Mouse (Mus musculus) lung, postnatal 0 days (tissue): ENCODE measurements at regions not wholly inside any gene's neighbourhood (a gene's known extent, or its start where the extent isn't known, plus 50 kb on each side); places are given as distances from the start of the nearest gene placed in this dataset.

ENCODE experiments used
- ATAC-seq: fragments of 200-750 bp; cut with Nextera tagmentation; 2 replicates; pipeline ENCODE4 v1.8.0; 2017; ENCODE audit warnings: moderate library complexity
- DNase-seq: peaks from one replicate; pipeline ENCODE4 v3.0.0-alpha.2; 2016; ENCODE audit warnings: low spot score
- H3K27ac ChIP-seq: fragments of 300-500 bp; sonication (generic); 2 replicates; pipeline ENCODE4 v1.5.1; 2014; ENCODE audit warnings: antibody characterized with exemption, mild to moderate bottlenecking, low read length, mixed read lengths
- H3K27me3 ChIP-seq: fragments of 300-500 bp; sonication (generic); replicated peaks from 2 replicates; pipeline ENCODE4 v1.6.1; 2014; ENCODE audit warnings: low read length, mixed read lengths; ENCODE audit not compliant: insufficient read depth
- H3K36me3 ChIP-seq: fragments of 300-500 bp; sonication (generic); 2 replicates; pipeline ENCODE4 v1.6.1; 2014; ENCODE audit warnings: low read length, mixed read lengths; ENCODE audit not compliant: insufficient read depth
- H3K4me1 ChIP-seq: fragments of 300-500 bp; sonication (generic); 2 replicates; pipeline ENCODE4 v1.6.1; 2014; ENCODE audit warnings: antibody characterized with exemption, low read depth, low read length, mixed read lengths; ENCODE audit not compliant: insufficient read depth
- H3K4me2 ChIP-seq: fragments of 300-500 bp; sonication (generic); replicated peaks from 2 replicates; pipeline ENCODE4 v1.6.1; 2014; ENCODE audit warnings: low read depth, mild to moderate bottlenecking, low read length, moderate library complexity, mixed read lengths
- H3K4me3 ChIP-seq: fragments of 300-500 bp; sonication (generic); 2 replicates; pipeline ENCODE4 v1.5.1; 2014; ENCODE audit warnings: low read depth, low read length
- H3K9ac ChIP-seq: fragments of 300-500 bp; sonication (generic); replicated peaks from 2 replicates; pipeline ENCODE4 v1.6.1; 2014; ENCODE audit warnings: low read depth, mild to moderate bottlenecking
- H3K9me3 ChIP-seq: fragments of 300-500 bp; sonication (generic); 2 replicates; pipeline ENCODE4 v1.6.1; 2016; ENCODE audit warnings: low read length, mixed read lengths
- CTCF ChIP-seq: IDR thresholded peaks from 2 replicates; pipeline ENCODE4 v1.5.1; 2016; ENCODE audit warnings: antibody characterized with exemption, mild to moderate bottlenecking
- EP300 ChIP-seq: IDR thresholded peaks from 2 replicates; pipeline ENCODE4 v1.6.1; 2016; ENCODE audit warnings: antibody characterized with exemption, mild to moderate bottlenecking, control low read depth
- WGBS: fragments of 180-500 bp; shearing (Covaris S2); extraction: QIAGEN DNeasy Blood & Tissue Kit; methylation state at CpG from one replicate; pipeline ENCODE4 v1.1.7; 2014; 5-methylcytosine and 5-hydroxymethylcytosine counted together

- ATAC-seq, result no peak
- Histone ChIP-seq H3K9me3 (no peaks in the 10 kb centered on the region), H3K9ac (no peak overlapping the region), H3K4me1 (no peaks in the 10 kb centered on the region), H3K4me2 (no peak overlapping the region), H3K36me3 (no peaks in the 10 kb centered on the region), H3K27me3 (no peaks in the 10 kb centered on the region), H3K27ac (no peak overlapping the region), H3K4me3 (no peak overlapping the region)
- DNase-seq, result no peak
- TF ChIP-seq CTCF (peak; percentile 32; the same call in 1 of the 2 replicates), EP300 (no peak)
- WGBS, result 76% methylated on average over 2 of the region's 2 CpGs
Measured at GRCm38 (mm10) chr11:45173546-45173945, 556.4 kb downstream of the Ebf1 start.

DNA sequence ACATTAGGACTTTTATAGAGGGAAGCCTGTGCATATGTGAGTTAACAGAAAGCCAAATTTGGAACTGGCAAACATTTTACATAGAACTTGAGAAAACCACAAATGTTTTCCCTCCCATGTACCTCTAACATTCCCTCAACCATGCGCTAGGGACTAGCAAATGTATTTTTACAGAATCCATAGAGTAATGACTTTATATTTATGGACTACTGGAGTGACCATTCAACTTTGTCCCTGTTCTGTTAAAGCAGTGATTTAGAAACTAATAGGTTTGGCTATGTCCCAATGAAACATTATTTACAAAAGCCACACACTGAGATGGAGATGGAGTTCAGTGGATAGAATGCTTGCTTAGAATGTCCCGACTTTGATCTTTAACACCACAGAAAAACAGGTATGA lies 557.0 kb downstream of the Ebf1 start:
- Histone ChIP-seq H3K9ac (no peak overlapping the region), H3K4me3 (no peak overlapping the region), H3K27ac (no peak overlapping the region), H3K36me3 (no peaks in the 10 kb centered on the region), H3K4me1 (no peaks in the 10 kb centered on the region), H3K9me3 (no peaks in the 10 kb centered on the region), H3K27me3 (no peaks in the 10 kb centered on the region), H3K4me2 (no peak overlapping the region)
- no peak for TF ChIP-seq CTCF
- no peak for TF ChIP-seq EP300
- 48% methylated on average over 2 of the region's 2 CpGs for WGBS
- no peak for ATAC-seq
- DNase-seq, result no peak

- ATAC-seq, result peak; percentile 74
- no peak for TF ChIP-seq EP300
- no peak for TF ChIP-seq CTCF
- Histone ChIP-seq H3K4me2 (no peak overlapping the region), H3K4me1 (no peaks in the 10 kb centered on the region), H3K4me3 (no peak overlapping the region), H3K27ac (no peak overlapping the region), H3K36me3 (no peaks in the 10 kb centered on the region), H3K9me3 (no peaks in the 10 kb centered on the region), H3K27me3 (no peaks in the 10 kb centered on the region), H3K9ac (no peak overlapping the region)
- peak; percentile 69 for DNase-seq
- 49% methylated on average over 10 of the region's 10 CpGs for WGBS
Measured at GRCm38 (mm10) chr11:45174811-45175798, 558.0 kb downstream of the Ebf1 start.

- Histone ChIP-seq H3K9ac (no peak overlapping the region), H3K4me2 (no peak overlapping the region), H3K27ac (no peak overlapping the region), H3K36me3 (no peaks in the 10 kb centered on the region), H3K4me3 (no peak overlapping the region), H3K27me3 (no peaks in the 10 kb centered on the region), H3K4me1 (no peaks in the 10 kb centered on the region), H3K9me3 (no peaks in the 10 kb centered on the region)
- WGBS, result 91% methylated on average over 3 of the region's 3 CpGs
- no peak for TF ChIP-seq EP300
- no peak for TF ChIP-seq CTCF
- DNase-seq (no peak), ATAC-seq (no peak)
Measured at GRCm38 (mm10) chr11:45176971-45177370, 559.9 kb downstream of the Ebf1 start.

DNA sequence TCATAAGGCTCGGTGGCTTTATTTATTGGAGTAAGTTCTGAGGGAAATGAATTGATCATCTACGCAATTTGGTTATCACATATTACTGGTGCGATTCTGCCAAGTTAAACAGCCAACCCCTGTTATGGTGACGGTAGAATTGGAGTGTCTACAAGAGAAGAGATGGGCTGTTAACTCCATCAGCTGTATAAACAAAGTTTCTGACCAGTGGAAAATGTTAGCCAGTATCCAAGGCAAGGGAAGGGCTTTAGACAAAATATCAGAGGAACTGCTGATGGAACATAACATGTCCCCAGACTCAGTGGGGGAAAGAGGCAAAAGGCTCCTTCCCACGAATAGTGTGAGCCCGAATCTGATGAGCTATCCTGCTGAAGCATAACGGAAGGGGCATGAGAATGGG lies 560.9 kb downstream of the Ebf1 start:
- Histone ChIP-seq H3K4me2 (no peak overlapping the region), H3K27me3 (no peaks in the 10 kb centered on the region), H3K9me3 (no peaks in the 10 kb centered on the region), H3K27ac (no peak overlapping the region), H3K4me1 (no peaks in the 10 kb centered on the region), H3K36me3 (no peaks in the 10 kb centered on the region), H3K4me3 (no peak overlapping the region), H3K9ac (no peak overlapping the region)
- ATAC-seq (no peak), DNase-seq (no peak)
- no peak for TF ChIP-seq CTCF
- no peak for TF ChIP-seq EP300
- WGBS, result 70% methylated on average over 7 of the region's 7 CpGs

- ATAC-seq (no peak), DNase-seq (no peak)
- WGBS, result 67% methylated on average over 1 of the region's 1 CpGs
- Histone ChIP-seq H3K4me1 (no peaks in the 10 kb centered on the region), H3K27ac (no peak overlapping the region), H3K4me2 (no peak overlapping the region), H3K27me3 (no peaks in the 10 kb centered on the region), H3K9ac (no peak overlapping the region), H3K36me3 (no peaks in the 10 kb centered on the region), H3K9me3 (no peaks in the 10 kb centered on the region), H3K4me3 (no peak overlapping the region)
- TF ChIP-seq CTCF (no peak), EP300 (no peak)
Measured at GRCm38 (mm10) chr11:45179019-45179418, 561.9 kb downstream of the Ebf1 start.
